Mouse (Mus musculus) urinary bladder, adult 18-20 months (tissue): ENCODE data around the gene Gm10837.

Experiments
- DNase-seq, 2 experiments: peaks; one replicate each; pipeline ENCODE4 v3.0.0; 2022; ENCODE audit warnings: low spot score in 2 of 2, mixed read lengths in 2 of 2

The Gm10837 gene

DNA sequence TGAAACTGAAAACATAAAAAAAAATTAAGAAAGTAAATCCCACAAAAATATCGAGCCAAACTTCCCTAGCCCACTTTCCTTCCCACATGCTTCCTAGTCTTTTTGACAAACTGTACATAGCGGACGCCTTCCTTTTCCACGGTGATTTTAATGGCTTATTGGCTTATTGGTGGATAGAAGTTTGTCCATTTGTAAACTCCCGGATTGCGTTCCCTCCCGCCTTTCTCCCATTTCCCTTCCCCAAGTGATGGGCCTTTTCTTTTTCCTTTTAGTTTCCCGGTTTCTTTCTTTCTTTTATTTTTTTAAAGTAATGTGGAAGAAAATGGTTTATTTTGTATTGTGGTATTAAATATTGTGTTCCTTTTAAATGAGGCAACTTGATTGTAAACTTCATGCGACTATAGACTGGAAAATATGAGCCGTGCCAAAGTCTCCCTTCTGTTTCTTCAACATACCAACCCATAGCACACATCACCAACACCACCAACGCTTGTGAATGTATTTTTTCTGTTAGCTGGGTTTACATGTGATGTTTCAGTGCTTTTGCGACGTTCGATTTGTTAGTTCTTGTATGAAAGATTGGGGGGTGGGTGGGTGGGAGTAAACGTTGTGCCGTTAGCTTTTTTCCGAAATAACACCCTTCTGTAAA lies 10.8 kb upstream of the Gm10837 start:
- DNase-seq = no peak

DNA sequence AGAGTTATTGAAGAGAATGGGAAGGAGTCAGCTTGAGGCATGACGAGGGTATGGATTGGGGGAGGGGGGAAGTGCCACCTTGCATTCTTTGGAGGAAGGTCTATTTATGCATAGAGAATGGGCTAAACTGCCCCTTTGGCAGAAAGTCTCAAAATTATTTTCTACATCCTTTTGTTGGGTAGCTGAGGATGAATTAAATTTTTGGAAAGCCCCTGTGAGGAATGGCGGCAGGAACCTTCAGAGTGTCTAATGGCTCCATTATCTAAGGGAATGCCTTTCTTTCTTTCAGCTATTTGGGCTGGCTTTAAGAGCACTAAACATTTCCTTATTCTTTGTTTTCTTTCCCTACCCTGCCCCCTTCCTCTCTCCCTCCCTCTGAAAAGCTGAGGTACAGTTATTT lies 10.0 kb upstream of the Gm10837 start:
- no peak for DNase-seq

DNA sequence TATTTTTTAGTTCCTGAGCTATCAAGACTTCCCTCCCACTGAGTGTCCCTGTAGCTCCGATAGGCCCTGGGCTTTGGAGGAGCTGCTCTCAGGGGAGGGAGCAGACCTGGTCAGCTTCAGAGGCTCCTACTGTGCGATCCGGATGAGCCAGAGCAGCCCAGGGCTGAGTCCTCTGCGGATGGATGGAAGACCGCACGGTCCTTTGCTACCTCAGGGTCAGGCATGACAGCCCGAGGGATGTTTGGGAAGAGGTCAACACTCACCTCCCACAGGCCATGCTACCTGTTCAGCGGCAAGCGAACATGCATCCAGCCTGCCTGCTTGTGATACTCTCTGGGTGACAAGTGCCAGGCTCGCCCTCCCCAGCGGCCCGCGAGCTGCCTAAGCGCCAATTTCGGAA lies 9.2 kb upstream of the Gm10837 start:
- no peak for DNase-seq

DNA sequence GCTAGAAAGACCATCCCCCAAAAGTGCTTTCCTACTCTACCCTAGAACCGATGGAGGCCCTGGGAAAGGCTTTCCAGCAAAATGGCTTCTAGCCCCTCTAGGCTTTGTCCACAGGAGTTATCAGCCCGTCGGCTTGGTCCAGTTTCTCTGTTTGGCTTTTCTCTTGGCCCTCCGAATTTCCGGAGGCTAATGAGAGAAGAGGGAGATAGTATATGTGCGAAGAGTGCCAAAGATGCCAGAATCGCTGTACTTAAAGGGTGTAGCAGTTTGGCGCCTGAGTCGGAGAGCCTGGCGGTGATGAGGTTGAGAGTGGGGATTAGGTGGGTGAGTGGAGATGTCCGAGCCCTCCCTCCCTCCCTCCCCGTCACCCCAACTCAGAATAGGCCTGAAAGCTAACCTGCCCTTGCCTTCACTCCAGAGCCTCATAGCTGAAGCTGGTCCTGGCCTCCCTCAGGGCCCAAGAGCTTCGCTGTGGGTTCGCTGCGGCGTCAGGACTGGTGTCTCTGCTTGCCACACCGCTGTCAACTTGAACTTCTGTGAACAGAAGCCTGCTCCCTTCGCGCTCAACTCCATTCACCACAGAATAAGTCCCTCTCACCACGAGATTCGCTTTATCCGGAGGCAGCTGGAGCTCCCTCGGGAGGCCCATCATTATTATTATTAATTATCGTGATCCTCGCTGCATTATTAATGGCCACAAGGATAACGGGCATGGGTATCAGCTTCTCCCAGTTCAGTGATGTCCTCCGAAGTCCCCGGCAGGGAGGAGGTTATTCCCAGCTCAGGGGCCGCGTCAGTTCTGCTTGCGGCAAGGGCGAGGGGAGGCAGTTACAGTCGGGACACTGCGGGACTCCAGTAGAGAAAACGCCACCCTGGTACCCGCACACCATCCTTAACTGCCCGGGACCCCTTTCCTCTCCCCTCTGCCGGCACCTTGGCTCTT lies 8.0 kb upstream of the Gm10837 start:
- no peak for DNase-seq

DNA sequence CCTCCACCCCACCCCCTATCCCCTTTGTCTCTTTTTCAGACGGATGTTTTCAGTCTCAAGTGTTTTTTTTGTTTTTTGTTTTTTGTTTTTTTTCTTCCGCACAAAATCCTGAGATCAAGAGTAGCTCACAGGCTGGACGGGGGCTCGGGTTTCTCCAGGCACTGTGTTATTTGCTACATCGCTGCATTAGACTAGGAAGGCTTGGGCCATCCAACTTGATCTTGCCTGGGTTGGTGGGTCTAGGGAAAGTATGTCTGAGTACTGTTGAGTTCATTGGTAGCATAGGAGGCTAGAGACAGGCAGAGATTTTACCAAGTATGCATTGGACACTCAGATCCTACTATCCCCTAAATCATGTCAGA lies 7.4 kb upstream of the Gm10837 start:
- DNase-seq = no peak

DNA sequence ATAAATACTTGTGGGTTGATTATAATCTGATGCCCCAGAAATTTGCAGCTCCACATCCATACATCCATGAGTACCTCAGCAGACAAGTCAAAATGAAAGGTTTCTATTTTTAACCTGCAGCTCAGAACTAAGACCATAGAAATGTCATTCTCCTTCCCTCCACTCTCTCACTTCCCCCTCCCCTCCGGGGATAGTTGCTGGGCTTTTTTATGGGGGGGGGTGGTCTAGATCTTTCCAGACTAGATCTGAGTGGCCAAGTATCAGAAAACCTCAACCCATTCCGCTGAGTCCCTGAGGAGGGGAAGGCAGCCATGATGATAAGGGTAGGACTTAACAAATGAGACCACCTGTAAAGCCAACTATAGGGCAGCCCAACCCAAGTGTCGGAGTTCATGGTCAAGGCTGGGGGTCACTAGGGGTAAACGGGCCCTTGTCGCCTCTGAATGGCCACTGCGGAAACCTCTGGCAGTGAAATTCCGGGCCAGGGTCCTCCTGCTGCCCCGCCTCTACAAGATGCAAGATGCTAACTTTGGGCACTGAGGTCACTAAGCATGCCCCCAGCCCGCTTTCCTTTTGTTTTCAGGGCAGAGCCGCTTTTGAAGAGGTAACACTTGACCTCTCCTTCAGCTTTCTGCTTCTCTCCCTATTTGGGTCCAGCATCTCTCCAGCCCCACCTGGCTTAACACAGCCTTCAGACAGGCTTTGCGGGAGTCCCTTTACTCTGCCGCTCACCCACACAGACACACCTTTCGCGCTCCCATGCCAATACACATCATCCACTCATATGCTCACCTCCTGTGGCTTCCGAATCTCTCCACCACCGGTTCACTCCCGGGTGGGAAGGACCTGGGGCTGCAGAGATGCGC lies 6.6 kb upstream of the Gm10837 start:
- DNase-seq = no peak

DNA sequence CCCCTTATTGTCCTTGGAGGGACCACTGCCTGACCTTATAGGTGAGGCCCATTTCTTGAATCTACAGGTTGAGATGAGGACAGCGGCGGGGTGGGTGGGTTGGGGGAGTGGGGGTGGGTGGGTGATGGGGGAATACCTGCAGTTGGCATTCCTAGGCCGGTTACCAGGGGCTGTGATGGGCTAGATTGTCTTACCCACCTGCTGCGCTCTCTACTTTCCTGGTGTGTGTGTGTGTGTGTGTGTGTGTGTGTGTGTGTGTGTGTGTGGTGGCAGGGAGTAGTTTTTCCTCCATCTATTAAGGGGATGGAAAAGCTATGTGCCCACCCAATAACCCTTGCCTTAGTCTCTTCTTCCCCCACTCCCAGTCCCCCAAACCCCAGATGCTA lies 5.9 kb upstream of the Gm10837 start:
- DNase-seq = no peak

DNA sequence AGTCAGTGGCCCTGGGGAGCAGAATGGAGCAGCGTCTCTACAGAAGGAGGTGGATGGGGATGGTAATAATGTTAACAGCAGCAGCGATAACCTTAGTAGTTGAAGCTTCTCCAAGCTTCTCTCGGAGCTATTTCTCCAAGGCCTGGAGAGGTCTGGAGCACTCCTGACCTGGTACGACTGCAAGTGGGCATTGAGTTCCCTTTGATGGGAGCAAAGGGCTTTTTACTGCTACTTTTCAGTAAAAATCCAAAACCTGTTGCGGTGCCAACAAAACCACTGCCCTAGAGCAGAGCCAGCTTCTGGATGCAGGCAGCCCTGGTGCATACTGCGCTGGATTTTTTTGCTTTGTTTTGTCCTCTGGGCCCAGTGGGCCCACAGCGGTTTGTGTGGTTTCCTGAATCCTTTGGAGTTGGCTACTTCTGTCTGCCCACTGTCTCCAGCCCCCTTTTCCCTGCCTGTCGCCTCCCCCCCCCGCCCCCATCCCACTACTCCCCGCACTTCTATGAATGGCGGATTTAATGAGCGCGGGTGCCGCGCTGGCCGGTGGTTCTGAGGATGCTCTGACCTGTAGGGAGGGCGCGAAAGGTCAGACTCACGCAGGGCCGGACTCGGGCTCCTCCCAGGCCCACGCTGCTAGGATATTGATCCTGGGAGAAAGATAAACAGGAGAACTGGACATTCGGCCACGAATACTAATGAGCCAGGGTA lies 5.4 kb upstream of the Gm10837 start:
- no peak for DNase-seq

DNA sequence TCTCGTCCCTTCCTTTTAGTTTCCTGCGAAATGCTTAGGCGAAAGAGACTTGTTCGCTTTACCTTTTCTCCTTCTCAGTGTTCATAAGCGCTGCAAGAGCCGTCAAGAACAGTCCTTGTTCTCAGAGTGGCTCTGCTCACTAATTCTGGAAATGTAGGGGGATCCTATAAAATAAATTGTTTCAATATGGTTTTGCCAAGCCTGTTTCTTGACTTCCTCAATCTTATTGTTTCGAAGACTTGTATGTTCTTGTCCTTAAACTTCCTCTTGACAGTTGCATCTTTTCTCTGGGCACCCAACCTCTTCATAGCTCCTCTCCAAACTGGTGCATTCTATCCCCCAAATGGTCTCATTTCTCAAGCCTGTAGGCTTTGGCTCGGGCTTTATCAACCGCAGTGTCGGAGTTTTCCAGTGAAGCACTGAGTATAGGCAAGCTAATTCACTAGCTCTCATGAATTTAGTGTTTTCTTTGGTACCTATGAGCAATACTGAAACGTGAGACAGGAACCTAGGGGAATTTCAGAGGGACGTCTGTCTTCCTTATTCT lies 4.7 kb upstream of the Gm10837 start:
- no peak for DNase-seq

DNA sequence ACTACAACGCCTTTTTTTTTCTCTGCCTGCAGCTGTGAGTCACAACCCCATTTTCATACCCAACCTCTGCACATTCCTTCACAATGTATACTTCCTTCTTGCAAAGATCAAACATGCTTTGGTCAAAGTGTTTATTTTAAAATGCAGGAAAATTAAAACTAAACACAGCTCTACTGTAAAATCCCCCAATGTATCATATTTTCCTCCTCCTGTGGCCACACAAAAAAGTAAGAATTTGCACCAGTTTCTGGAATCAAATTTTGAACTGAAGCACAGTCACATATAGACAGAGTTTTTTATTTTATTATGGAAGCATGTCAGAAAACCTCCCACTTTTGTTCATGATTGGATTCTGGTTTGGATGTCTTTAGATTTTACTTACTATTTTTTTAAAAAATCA lies 3.8 kb upstream of the Gm10837 start:
- DNase-seq = no peak

DNA sequence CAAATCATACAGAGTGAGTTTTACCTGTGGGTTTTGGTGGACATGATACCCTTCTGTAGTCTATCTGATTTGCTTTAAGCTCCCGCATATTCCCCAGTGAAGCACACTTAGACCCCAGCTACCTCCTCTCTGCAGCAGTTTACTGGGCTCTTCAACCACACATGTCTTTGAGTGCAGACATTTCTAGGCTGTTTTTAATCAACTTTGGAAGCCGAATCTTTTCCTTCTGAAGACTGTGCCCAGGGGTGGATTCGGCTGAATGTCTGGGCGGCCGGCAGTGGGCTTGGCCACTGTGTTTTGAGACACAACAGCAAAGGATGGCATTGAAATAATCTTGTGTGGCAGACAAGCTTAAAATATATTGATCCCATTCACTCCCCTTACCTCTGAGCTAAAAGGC lies 3.0 kb upstream of the Gm10837 start:
- DNase-seq = no peak

DNA sequence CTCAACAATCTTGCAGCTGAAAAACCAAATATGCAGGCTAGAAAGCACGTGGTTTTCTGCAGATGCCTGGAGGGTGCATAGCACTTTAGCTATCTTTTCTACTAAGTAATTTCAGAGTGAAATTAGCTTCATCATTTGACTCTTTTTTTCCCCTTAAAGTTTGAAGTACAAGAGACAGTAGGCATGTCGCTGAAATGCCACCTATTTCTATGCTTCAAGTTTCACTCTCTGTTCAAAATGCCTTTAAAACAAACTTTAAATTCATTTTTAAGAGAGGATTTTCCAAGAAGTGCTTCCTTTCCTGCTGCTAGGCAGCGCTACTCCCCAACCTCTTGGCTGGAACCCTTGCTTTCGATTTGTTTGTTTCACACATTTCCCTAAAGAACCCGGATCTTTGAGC lies 1.3 kb upstream of the Gm10837 start:
- no peak for DNase-seq

DNA sequence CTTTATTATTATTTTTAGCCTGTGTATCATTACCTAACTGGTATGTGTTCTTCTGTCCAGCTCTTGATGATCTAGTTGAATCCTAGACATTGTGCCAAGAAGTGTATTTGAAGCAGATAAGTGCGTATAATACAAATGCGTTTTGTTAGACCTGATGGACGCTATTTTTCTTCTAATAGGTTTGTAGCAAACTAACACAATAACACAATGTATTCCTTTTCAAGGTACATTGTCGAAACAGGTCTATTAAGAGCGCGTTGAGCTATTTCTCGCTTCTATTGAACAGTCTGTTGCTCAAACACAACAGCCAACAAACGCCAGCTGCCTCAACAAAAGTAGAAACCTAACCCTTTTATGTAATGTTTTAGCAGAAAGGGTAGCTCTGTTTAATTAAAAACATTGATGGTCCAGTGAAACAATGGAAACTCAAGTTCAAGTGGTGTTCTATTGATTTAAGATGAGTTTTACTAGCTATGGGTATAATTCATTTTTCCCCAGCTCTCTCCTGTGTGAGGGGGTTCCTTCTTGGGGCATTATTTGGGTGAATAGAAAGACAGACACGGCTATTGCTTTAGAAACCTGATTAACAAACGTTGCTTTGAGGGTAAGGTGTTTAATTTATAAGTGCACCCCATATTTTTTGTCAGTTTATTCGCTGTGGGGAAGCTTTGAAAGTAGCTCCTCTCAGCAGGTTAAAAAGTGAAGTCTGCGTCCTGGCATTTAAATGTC lies 536 bp upstream of the Gm10837 start:
- DNase-seq = no peak

DNA sequence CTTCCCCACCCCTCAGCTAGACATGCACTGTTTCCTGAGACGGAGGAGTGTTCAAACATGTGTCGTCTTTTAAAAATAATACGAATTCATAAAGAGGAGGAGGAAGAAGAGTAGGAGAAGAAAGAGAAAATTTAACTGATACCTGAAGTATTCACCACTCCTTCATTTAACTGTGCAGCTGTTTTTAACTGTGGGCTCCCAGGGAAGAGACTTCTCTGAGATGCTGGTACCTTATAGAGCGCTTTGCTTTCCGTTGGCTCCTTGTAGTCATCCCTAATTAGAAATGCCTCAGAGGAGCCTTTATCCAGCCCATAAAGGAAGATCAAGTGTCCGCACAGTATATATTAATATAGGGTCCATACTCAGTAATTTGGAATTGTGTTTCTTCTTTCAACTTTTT lies 1.1 kb downstream of the Gm10837 start:
- DNase-seq = no peak

DNA sequence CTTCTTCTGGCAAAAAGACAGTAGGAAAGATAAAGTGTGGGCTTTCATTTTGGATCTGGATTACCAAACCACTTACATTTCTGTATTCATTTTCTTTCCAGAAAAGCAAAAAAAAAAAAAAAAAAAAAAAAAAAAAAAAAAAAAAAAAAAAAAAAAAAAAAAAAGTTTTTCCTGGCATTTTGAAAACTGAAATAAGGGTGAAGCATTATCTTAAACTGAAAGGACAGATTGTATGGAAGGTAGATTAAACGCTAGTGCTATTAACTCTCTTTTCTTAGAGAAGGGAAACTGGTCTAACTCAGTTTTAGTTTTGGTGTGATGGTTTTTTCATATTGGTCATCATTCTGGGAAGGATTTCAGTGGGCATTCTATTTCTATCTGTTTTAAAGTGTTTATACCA lies 1.6 kb downstream of the Gm10837 start:
- no peak for DNase-seq

DNA sequence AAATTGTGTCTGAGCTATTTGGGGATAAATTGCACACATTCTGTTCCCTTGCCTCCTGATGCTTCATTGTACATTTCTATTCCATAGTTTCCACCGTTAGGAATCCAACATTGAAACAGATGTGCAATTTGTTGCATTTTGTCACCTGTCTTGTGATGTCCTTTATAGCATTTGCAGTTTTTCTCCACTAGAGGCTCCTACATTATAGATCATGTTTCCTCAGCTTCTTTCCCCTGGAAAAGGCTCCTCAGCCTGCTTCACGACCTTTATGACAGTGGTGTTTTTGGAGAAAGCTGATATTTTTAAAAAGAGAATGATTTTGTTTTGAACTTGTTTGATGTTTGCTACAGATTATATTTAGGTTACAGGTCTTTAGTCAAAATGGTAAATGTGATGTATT lies 18.7 kb downstream of the Gm10837 start:
- DNase-seq = no peak

DNA sequence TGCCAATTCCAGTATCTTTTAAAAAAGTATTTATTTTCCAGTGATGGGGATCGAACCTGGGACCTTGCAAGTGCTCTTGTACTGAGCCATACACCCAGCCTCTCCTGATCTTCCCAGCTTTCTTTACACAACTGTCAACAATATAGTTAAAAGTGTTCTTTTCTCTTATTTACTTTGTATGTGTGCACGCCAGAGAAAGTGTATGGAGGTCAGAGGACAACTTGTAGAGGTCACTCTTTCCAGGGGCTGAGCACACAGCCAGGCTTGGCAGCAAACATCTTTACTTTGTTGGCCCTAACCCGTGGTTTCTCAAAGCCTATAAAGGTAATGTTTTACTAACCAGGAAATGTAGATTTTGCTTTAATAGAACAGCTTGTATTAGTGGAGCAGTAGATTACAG lies 21.1 kb downstream of the Gm10837 start:
- DNase-seq = no peak

DNA sequence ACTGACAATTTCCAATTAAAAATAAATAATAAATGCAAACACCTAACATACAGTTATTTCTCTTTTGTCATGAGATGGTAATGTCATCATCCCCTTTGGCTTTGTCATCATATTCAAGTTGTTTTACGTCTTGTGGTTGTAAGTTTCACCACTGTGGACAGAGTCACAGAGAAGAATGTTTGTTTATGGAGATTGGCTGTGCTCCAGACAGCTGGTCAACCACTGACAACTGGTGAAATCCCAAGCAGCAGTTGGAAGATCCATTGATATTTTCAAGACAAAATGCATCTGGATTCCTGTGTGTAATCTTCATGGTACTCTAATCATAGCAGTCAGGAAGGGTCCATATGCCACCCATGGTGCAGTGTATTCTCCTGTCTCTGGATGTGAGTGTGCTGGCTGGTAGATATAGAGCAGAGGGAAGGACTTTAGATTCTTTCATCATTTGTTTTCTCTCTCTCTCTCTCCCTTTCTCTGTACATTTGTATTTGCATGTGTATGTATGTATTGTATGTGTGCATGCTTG lies 23.2 kb downstream of the Gm10837 start:
- no peak for DNase-seq

DNA sequence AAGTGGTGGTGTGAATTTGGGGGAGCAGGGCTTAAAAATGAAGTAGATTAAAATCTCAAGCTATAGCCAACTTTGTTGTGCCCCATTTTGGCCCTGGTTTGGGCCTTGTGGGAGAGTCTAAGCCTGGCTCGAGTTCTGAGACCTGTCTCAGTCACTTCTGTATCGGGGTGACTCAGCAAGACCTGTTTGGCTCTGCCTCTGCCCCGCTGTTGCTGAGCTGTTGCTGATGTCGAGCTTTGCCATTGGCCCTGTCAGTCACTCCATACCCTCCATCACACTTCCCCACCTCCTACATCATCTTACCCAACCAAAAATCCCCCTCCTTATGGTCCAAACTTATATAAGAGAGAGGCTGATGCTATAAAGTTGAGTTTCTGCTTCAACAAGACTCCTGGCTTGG lies 38.1 kb downstream of the Gm10837 start:
- no peak for DNase-seq
